Comparison of ENCODE assay signal across 10 mouse cellular contexts in genomic region chr6:146342995-146343394, GRCm38 (mm10).
DNase-seq lines count a peak whose midpoint lies in the region; ATAC-seq and TF ChIP-seq lines count a peak whose summit lies in the region.
"Had no signal": no experiment of that assay in that cellular context is flagged by ENCODE, and none has a peak within 500 bp of the region (broad histone marks: within the 10 kb centered on the region; RNA-seq: fewer than 3 reads in every experiment).

No protein-coding gene starts in this region.

- intact Hi-C loops in left cerebral cortex, adult 2 months (cut with DNase I): loop anchor here (2.0 to 5.0 kb wide), 2 partner anchors 60 to 516 kb away; no protein-coding TSS in a partner anchor

- H3K4me1 ChIP-seq in forebrain, embryonic 10.5 days: peaks cover 20% of the 10 kb centered on the region
- peaks cover 13% of the 10 kb centered on the region; the same call in 1 of the 2 replicates for H3K4me1 ChIP-seq in midbrain, postnatal 0 days (ENCODE audit: insufficient read depth, low read length)
- H3K4me1 ChIP-seq in heart, embryonic 12.5 days (replicated peaks): peaks cover 28% of the 10 kb centered on the region

- 7% methylated on average over 6 of the region's 6 CpGs for WGBS in forebrain, embryonic 10.5 days
- WGBS in midbrain, postnatal 0 days: 17% methylated on average over 6 of the region's 6 CpGs
- 50% methylated on average over 6 of the region's 6 CpGs for WGBS in heart, embryonic 12.5 days

- peak; percentile 27 for DNase-seq in embryo, embryonic 10 days (ENCODE audit: low spot score)
- DNase-seq in embryo, embryonic 10.5 days (ENCODE audit: low spot score): no peak
- peak; percentile 16 to 24 for DNase-seq in left cerebral cortex, adult 2 months (ENCODE audit: extremely low spot score in 1 of 2, low spot score in 2 of 2)
- no peak for DNase-seq in left cerebral cortex, adult 8-10 months (ENCODE audit: low spot score in 2 of 2)
- peak; percentile 24 for DNase-seq in forebrain, embryonic 10.5 days (ENCODE audit: extremely low spot score, low spot score)
- DNase-seq in midbrain, postnatal 0 days (ENCODE audit: low spot score): peak; percentile 51
- DNase-seq in spleen, adult 18-20 months: no peak
- DNase-seq: liver had no signal

- no peak overlapping the region for H3K4me2 ChIP-seq in midbrain, postnatal 0 days (ENCODE audit: low read depth, low read length, poor library complexity, severe bottlenecking)
- H3K4me2 ChIP-seq in heart, embryonic 12.5 days: no peak overlapping the region

- H3K36me3 ChIP-seq in forebrain, embryonic 10.5 days (replicated peaks): no peaks in the 10 kb centered on the region
- H3K36me3 ChIP-seq in midbrain, postnatal 0 days (ENCODE audit: insufficient read depth, low read length): no peaks in the 10 kb centered on the region
- H3K36me3 ChIP-seq in heart, embryonic 12.5 days: peaks cover 20% of the 10 kb centered on the region

- ATAC-seq in midbrain, postnatal 0 days (ENCODE audit: low FRiP score): no peak
- no peak for ATAC-seq in heart, embryonic 12.5 days (ENCODE audit: insufficient number of reproducible peaks, low FRiP score)
- ATAC-seq: intestine, postnatal 0 days had no signal

- H3K27me3 ChIP-seq in forebrain, embryonic 10.5 days (ENCODE audit: poor library complexity, severe bottlenecking): no peaks in the 10 kb centered on the region
- no peaks in the 10 kb centered on the region for H3K27me3 ChIP-seq in midbrain, postnatal 0 days (ENCODE audit: insufficient read depth, low read length)
- no peaks in the 10 kb centered on the region for H3K27me3 ChIP-seq in heart, embryonic 12.5 days (replicated peaks)

- no peak overlapping the region for H3K9ac ChIP-seq in midbrain, postnatal 0 days (replicated peaks; ENCODE audit: low read length, poor library complexity, severe bottlenecking)
- no peak overlapping the region for H3K9ac ChIP-seq in heart, embryonic 12.5 days

- 0 out of 2 replicates have a peak overlapping the region, but pooled peaks have one; percentile 44 for H3K27ac ChIP-seq in left cerebral cortex, adult 2 months
- peak overlapping the region; percentile 68 for H3K27ac ChIP-seq in forebrain, embryonic 10.5 days
- no peak overlapping the region for H3K27ac ChIP-seq in midbrain, postnatal 0 days (ENCODE audit: low read depth, low read length)
- H3K27ac ChIP-seq in heart, embryonic 12.5 days (ENCODE audit: poor library complexity, severe bottlenecking): no peak overlapping the region

- no peaks in the 10 kb centered on the region for H3K9me3 ChIP-seq in forebrain, embryonic 10.5 days
- no peaks in the 10 kb centered on the region for H3K9me3 ChIP-seq in midbrain, postnatal 0 days (ENCODE audit: low read length)
- no peaks in the 10 kb centered on the region for H3K9me3 ChIP-seq in heart, embryonic 12.5 days (replicated peaks)

- no peak overlapping the region for H3K4me3 ChIP-seq in left cerebral cortex, adult 2 months
- no peak overlapping the region for H3K4me3 ChIP-seq in forebrain, embryonic 10.5 days
- no peak overlapping the region for H3K4me3 ChIP-seq in midbrain, postnatal 0 days (ENCODE audit: low read depth, low read length)
- no peak overlapping the region for H3K4me3 ChIP-seq in heart, embryonic 12.5 days

- no peak for TF ChIP-seq CTCF in left cerebral cortex, adult 2 months (IDR thresholded peaks at IDR 0.05)
- no peak for TF ChIP-seq CTCF in midbrain, postnatal 0 days (IDR thresholded peaks at IDR 0.05)

Comparison
In these comparisons a context has a peak if more than half of its experiments do, and no peak if none do; other contexts are left out.
1. DNase-seq: peak in embryo, embryonic 10 days (single experiment), left cerebral cortex, adult 2 months (2 of 2), forebrain, embryonic 10.5 days (single experiment) and midbrain, postnatal 0 days (single experiment); none in embryo, embryonic 10.5 days (single experiment), left cerebral cortex, adult 8-10 months (0 of 2) and spleen, adult 18-20 months (0 of 2).
2. H3K27ac ChIP-seq: peak in left cerebral cortex, adult 2 months (single experiment) and forebrain, embryonic 10.5 days (single experiment); none in midbrain, postnatal 0 days (single experiment) and heart, embryonic 12.5 days (single experiment).